ENCODE assay signal across 14 mouse cellular contexts in genomic region chr9:75414204-75414603, GRCm38 (mm10). TPM values are rescaled to one million over a fixed set of nuclear protein-coding genes. Genes with fewer than 3 reads are reported as not detected.
DNase-seq lines count a peak whose midpoint lies in the region; ATAC-seq lines count a peak whose summit lies in the region.
"Had no signal": no experiment of that assay in that cellular context is flagged by ENCODE, and none has a peak within 500 bp of the region (broad histone marks: within the 10 kb centered on the region; RNA-seq: fewer than 3 reads in every experiment).

No protein-coding gene starts in this region.

- ATAC-seq in intestine, embryonic 16.5 days = no peak
- ATAC-seq in intestine, embryonic 15.5 days = no peak
- ATAC-seq in heart, embryonic 12.5 days (ENCODE audit: insufficient number of reproducible peaks, low FRiP score) = no peak
- ATAC-seq: forebrain, postnatal 0 days had no signal

- 14% methylated on average over 5 of the region's 5 CpGs for WGBS in intestine, embryonic 16.5 days
- WGBS in intestine, embryonic 15.5 days = 18% methylated on average over 5 of the region's 5 CpGs
- 32% methylated on average over 5 of the region's 5 CpGs for WGBS in limb, embryonic 10.5 days
- WGBS in midbrain, embryonic 10.5 days = 48% methylated on average over 5 of the region's 5 CpGs
- 29% methylated on average over 5 of the region's 5 CpGs for WGBS in heart, embryonic 12.5 days

- no peak overlapping the region for H3K27ac ChIP-seq in intestine, embryonic 16.5 days (ENCODE audit: low read length)
- no peak overlapping the region for H3K27ac ChIP-seq in intestine, embryonic 15.5 days
- 0 out of 2 replicates have a peak overlapping the region, but pooled peaks have one; percentile 61 for H3K27ac ChIP-seq in limb, embryonic 10.5 days
- H3K27ac ChIP-seq in midbrain, embryonic 10.5 days (replicated peaks) = no peak overlapping the region
- no peak overlapping the region for H3K27ac ChIP-seq in heart, embryonic 12.5 days (ENCODE audit: poor library complexity, severe bottlenecking)
- H3K27ac ChIP-seq: left cerebral cortex, adult 2 months had no signal

- DNase-seq in ES-CJ7 (ENCODE audit: low read depth, low spot score) = peak; percentile 48
- no peak for DNase-seq in limb, embryonic 10.5 days (ENCODE audit: low spot score)
- peak; percentile 59 to 67 for DNase-seq in thymus, adult 18-20 months
- no peak for DNase-seq in left cerebral cortex, adult 9 months (ENCODE audit: low spot score in 2 of 2)
- no peak for DNase-seq in midbrain, embryonic 10.5 days (ENCODE audit: low spot score)
- DNase-seq: adrenal gland, adult 2 months; cerebellum, adult 11-12 months; forebrain, postnatal 0 days; kidney, adult 18-20 months; right cerebral cortex, postnatal 25 days had no signal

- no peaks in the 10 kb centered on the region for H3K9me3 ChIP-seq in intestine, embryonic 16.5 days (ENCODE audit: control insufficient read depth, low read length)
- no peaks in the 10 kb centered on the region for H3K9me3 ChIP-seq in intestine, embryonic 15.5 days
- no peaks in the 10 kb centered on the region for H3K9me3 ChIP-seq in limb, embryonic 10.5 days (replicated peaks)
- no peaks in the 10 kb centered on the region for H3K9me3 ChIP-seq in midbrain, embryonic 10.5 days (replicated peaks)
- H3K9me3 ChIP-seq in heart, embryonic 12.5 days (replicated peaks) = no peaks in the 10 kb centered on the region

- H3K36me3 ChIP-seq in intestine, embryonic 16.5 days (ENCODE audit: control insufficient read depth, insufficient read depth, low read length) = no peaks in the 10 kb centered on the region
- no peaks in the 10 kb centered on the region for H3K36me3 ChIP-seq in intestine, embryonic 15.5 days
- H3K36me3 ChIP-seq in limb, embryonic 10.5 days = no peaks in the 10 kb centered on the region
- H3K36me3 ChIP-seq in midbrain, embryonic 10.5 days = no peaks in the 10 kb centered on the region
- H3K36me3 ChIP-seq in heart, embryonic 12.5 days = no peaks in the 10 kb centered on the region

- H3K4me3 ChIP-seq in intestine, embryonic 16.5 days (ENCODE audit: low read length) = no peak overlapping the region
- no peak overlapping the region for H3K4me3 ChIP-seq in intestine, embryonic 15.5 days (replicated peaks)
- H3K4me3 ChIP-seq in limb, embryonic 10.5 days = no peak overlapping the region
- no peak overlapping the region for H3K4me3 ChIP-seq in midbrain, embryonic 10.5 days
- H3K4me3 ChIP-seq in heart, embryonic 12.5 days = no peak overlapping the region
- H3K4me3 ChIP-seq: left cerebral cortex, adult 2 months had no signal

- H3K27me3 ChIP-seq in intestine, embryonic 16.5 days (replicated peaks; ENCODE audit: control insufficient read depth, insufficient read depth, low read length) = no peaks in the 10 kb centered on the region
- H3K27me3 ChIP-seq in intestine, embryonic 15.5 days (replicated peaks) = no peaks in the 10 kb centered on the region
- no peaks in the 10 kb centered on the region for H3K27me3 ChIP-seq in limb, embryonic 10.5 days (ENCODE audit: low read depth, poor library complexity, severe bottlenecking)
- no peaks in the 10 kb centered on the region; the same call in 1 of the 2 replicates for H3K27me3 ChIP-seq in midbrain, embryonic 10.5 days (ENCODE audit: low read depth, poor library complexity, severe bottlenecking)
- no peaks in the 10 kb centered on the region for H3K27me3 ChIP-seq in heart, embryonic 12.5 days (replicated peaks)

- no peak overlapping the region for H3K9ac ChIP-seq in intestine, embryonic 16.5 days (ENCODE audit: low read depth, low read length)
- no peak overlapping the region for H3K9ac ChIP-seq in intestine, embryonic 15.5 days
- no peak overlapping the region for H3K9ac ChIP-seq in heart, embryonic 12.5 days
- H3K9ac ChIP-seq: forebrain, postnatal 0 days had no signal

- peaks cover 6% of the 10 kb centered on the region; the same call in 1 of the 2 replicates for H3K4me1 ChIP-seq in intestine, embryonic 16.5 days (ENCODE audit: control insufficient read depth, insufficient read depth, low read length)
- no peaks in the 10 kb centered on the region for H3K4me1 ChIP-seq in intestine, embryonic 15.5 days (replicated peaks)
- H3K4me1 ChIP-seq in limb, embryonic 10.5 days = peaks cover 34% of the 10 kb centered on the region
- H3K4me1 ChIP-seq in midbrain, embryonic 10.5 days = peaks cover 22% of the 10 kb centered on the region
- peaks cover 33% of the 10 kb centered on the region for H3K4me1 ChIP-seq in heart, embryonic 12.5 days (replicated peaks)

- 0 out of 2 replicates have a peak overlapping the region, but pooled peaks have one; percentile 8 for H3K4me2 ChIP-seq in intestine, embryonic 16.5 days (ENCODE audit: low read depth, low read length)
- H3K4me2 ChIP-seq in intestine, embryonic 15.5 days (replicated peaks) = no peak overlapping the region
- no peak overlapping the region for H3K4me2 ChIP-seq in heart, embryonic 12.5 days

RNA-seq across cellular contexts. Expression of gene Mapk6, which starts 4.4 kb away (rescaled TPM):
- 43.5 and 45.9 TPM in 2 replicates for polyA plus RNA-seq in intestine, embryonic 16.5 days (2015; fragmentation: Nextera tagmentation; extraction: Ambion mirVana)
- polyA plus RNA-seq in intestine, embryonic 15.5 days (2015; fragmentation: Nextera tagmentation; extraction: Ambion mirVana) = 47.2 and 55.5 TPM in 2 replicates
- polyA plus RNA-seq in limb, embryonic 10.5 days (2016; fragmentation: Nextera tagmentation; extraction: Ambion mirVana) = 141 and 146 TPM in 2 replicates
- 138 and 156 TPM in 2 replicates for polyA plus RNA-seq in midbrain, embryonic 10.5 days (2016; fragmentation: Nextera tagmentation; extraction: Ambion mirVana)
- 66.9 and 68.4 TPM in 2 replicates for polyA plus RNA-seq in heart, embryonic 12.5 days (2016; fragmentation: Nextera tagmentation; extraction: Ambion mirVana)

RNA-seq across cellular contexts. Expression of gene Leo1, which starts 27.1 kb away (rescaled TPM):
- polyA plus RNA-seq in intestine, embryonic 16.5 days (2015; fragmentation: Nextera tagmentation; extraction: Ambion mirVana) = 26.8 and 31.1 TPM in 2 replicates
- 32.5 and 35.2 TPM in 2 replicates for polyA plus RNA-seq in intestine, embryonic 15.5 days (2015; fragmentation: Nextera tagmentation; extraction: Ambion mirVana)
- 49.4 and 58.3 TPM in 2 replicates for polyA plus RNA-seq in limb, embryonic 10.5 days (2016; fragmentation: Nextera tagmentation; extraction: Ambion mirVana)
- 49.4 and 52.3 TPM in 2 replicates for polyA plus RNA-seq in midbrain, embryonic 10.5 days (2016; fragmentation: Nextera tagmentation; extraction: Ambion mirVana)
- 33.8 and 37.0 TPM in 2 replicates for polyA plus RNA-seq in heart, embryonic 12.5 days (2016; fragmentation: Nextera tagmentation; extraction: Ambion mirVana)

Comparison
In these comparisons a context has a peak if more than half of its experiments do, and no peak if none do; other contexts are left out.
1. DNase-seq: peak in ES-CJ7 (single experiment) and thymus, adult 18-20 months (2 of 2); none in limb, embryonic 10.5 days (single experiment), left cerebral cortex, adult 9 months (0 of 2) and midbrain, embryonic 10.5 days (single experiment).